Mouse (Mus musculus) brown adipose tissue, adult 24 weeks (tissue): ENCODE results near the gene Gsdma. TPM values are rescaled to one million over a fixed set of nuclear protein-coding genes. Genes with fewer than 3 reads are reported as not detected.
"Not testable (repeated sequence)": the region's sequence is repeated elsewhere in the genome, so short reads cannot be mapped to it uniquely, and the experiment has no call there.

ENCODE experiments used
- H3K27ac ChIP-seq: fragments of 200-500 bp; replicated peaks from 2 replicates; pipeline ENCODE4 v1.5.1; 2012; ENCODE audit warnings: low read depth, mild to moderate bottlenecking, low read length
- H3K4me1 ChIP-seq: fragments of 200-500 bp; 2 replicates; pipeline ENCODE4 v1.6.1; 2012; ENCODE audit warnings: low read length, mixed read lengths; ENCODE audit not compliant: control insufficient read depth, insufficient read depth, insufficient read length
- H3K4me3 ChIP-seq: fragments of 200-500 bp; 2 replicates; pipeline ENCODE4 v1.5.1; 2012; ENCODE audit warnings: low read depth, mild to moderate bottlenecking, low read length, moderate library complexity; ENCODE audit not compliant: insufficient read depth
- polyA plus RNA-seq: library from polyadenylated mRNA; stranded (reverse); fragments of >200 nt; gene quantifications from 2 replicates; pipeline ENCODE4 v1.2.4, GENCODE M21; 2012; ENCODE audit not compliant: missing spikeins, insufficient read depth, insufficient read length

The Gsdma gene
- polyA plus RNA-seq = not detected in 2 replicates

DNA sequence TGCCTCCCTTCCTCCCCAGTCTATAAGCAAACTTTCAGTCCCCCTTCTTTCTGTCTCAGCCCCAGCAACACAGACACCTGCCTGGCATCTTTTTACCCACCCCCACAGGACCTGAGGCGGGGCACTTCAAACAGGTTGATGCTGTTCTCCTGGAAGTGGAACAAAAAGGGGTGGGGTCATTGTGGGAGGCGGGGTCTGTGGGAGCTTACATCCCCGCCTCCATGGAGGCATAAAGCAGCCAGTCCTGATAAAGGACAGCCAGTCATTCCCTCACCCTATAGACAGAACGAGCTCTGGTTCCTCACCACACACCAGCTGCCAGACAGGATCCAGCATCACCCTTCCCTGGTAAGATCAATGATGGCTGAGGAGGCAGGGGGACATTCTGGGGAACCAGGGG is at the start of gene Gsdma:
Gene Gsdma, plus strand, starts transcription at position 261 of the 400 bp plus-strand sequence.
- no peaks in the 10 kb centered on the region for H3K4me1 ChIP-seq
- no peak within 1 kb of the TSS for H3K27ac ChIP-seq
- no peak within 1 kb of the TSS for H3K4me3 ChIP-seq

GRCm38 (mm10) chr11:98620791-98621190 is 43.4 kb upstream of the Gsdma start:
- Histone ChIP-seq H3K4me3 (no peak overlapping the region), H3K27ac (no peak overlapping the region), H3K4me1 (no peaks in the 10 kb centered on the region)

GRCm38 (mm10) chr11:98623981-98624380 is 40.2 kb upstream of the Gsdma start:
- H3K4me1 ChIP-seq, H3K27ac ChIP-seq, H3K4me3 ChIP-seq: not testable (repeated sequence)

- not testable (repeated sequence) for H3K4me1 ChIP-seq, H3K4me3 ChIP-seq, H3K27ac ChIP-seq
Observed at GRCm38 (mm10) chr11:98624381-98624780, 39.8 kb upstream of the Gsdma start.

GRCm38 (mm10) chr11:98625611-98626410 is 38.3 kb upstream of the Gsdma start, which contains the start of the genes Gm12355 and Gsdma3:
Gene Gm12355, minus strand, starts transcription at chr11:98625661.
Gene Gsdma3, plus strand, starts transcription at chr11:98626360.
- H3K27ac ChIP-seq = no peak within 1 kb of the TSS
- H3K4me1 ChIP-seq = no peaks in the 10 kb centered on the region
- H3K4me3 ChIP-seq = no peak within 1 kb of the TSS

DNA sequence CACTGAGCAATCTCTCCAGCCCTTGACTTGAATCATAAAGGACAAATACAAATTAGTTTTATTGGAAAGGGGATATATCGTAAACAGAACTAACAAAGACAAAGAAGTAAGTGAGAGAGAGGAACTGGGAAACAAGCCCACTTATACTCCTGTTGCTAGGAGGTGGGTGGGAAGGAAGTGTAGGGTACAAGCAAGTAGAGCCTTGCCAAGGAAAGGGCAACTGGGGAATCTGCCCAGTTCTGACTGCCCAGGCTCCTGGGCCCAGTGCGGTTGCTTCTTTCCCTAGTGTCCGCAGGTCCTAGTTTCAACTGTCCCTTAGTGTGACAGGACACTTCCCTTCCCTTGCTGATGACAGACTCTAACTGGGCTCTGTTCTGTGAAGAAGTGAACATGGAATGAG is 35.4 kb upstream of the Gsdma start:
- Histone ChIP-seq H3K4me1 (no peaks in the 10 kb centered on the region), H3K27ac (no peak overlapping the region), H3K4me3 (no peak overlapping the region)

DNA sequence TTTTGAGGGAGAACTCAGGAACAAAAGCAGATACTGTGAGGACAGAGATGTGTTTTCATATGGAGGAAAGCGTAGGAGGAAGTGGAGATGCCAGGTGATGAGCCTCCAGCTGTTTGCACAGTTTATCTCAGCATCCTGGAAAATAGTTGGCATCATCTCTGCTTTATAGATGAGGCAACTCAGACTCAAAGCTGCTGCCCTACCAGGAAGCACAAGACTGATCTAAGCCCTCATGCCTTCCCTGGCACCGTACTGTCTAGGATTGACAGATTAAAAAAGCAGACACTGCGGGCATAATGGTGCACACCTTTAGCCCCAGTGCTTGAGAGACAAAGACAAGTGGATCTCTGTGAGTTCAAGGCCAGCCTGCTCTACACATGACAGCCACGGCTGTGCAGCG is 33.5 kb upstream of the Gsdma start:
- Histone ChIP-seq H3K4me3 (no peak overlapping the region), H3K27ac (no peak overlapping the region)

DNA sequence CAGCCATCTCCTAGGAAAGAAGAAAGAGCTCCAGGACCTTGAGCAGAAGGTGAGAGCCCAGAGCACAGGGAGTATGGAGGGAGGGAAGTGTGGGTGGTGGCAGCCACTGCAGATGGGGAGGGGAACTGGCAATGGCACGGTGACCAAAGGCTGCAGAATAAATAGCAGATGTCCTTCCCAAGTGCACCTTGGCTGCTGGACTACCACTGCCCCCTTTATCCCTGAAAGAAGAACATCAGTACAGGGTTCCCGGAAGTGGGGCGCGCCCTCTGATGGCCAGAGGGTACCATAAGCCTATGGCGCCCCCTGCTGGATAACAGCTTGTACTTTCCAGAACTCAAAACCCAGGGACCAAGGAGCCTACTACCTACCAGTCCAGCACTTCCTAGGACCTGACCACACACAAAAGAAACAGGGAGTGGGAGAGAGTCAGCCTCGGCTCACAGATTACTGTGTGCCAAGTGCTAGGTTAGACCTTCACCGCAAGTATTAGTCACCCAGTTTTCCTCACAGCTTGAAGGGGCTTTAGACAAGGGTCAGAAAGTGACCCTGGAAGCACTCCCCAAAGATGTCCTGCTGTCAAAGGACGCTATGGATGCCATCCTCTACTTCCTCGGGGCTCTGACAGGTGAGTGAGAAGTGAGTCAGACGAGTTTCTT is 28.7 kb upstream of the Gsdma start:
- H3K4me3 ChIP-seq, H3K27ac ChIP-seq, H3K4me1 ChIP-seq: not testable (repeated sequence)

More for the DNA sequence above, 33.5 kb upstream of the Gsdma start:
- H3K4me1 ChIP-seq = no peaks in the 10 kb centered on the region

DNA sequence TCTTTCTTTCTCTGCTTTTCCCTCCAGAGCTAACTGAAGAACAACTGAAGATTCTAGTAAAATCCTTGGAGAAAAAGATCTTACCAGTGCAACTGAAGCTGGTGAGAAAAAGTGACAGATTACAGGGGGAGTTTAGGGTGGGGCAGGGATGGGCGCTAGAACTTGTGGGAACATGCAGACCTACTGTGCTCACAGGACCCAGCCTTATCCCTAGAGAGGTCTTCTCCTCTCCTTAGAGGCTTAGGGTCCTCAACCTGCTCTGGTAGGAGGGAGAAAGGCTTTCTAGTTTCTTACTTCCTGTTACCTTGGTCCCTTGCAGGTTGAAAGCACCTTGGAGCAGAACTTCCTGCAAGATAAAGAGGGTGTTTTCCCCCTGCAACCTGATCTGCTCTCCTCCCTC is 26.6 kb upstream of the Gsdma start:
- H3K4me1 ChIP-seq = no peaks in the 10 kb centered on the region
- H3K27ac ChIP-seq = no peak overlapping the region
- no peak overlapping the region for H3K4me3 ChIP-seq

DNA sequence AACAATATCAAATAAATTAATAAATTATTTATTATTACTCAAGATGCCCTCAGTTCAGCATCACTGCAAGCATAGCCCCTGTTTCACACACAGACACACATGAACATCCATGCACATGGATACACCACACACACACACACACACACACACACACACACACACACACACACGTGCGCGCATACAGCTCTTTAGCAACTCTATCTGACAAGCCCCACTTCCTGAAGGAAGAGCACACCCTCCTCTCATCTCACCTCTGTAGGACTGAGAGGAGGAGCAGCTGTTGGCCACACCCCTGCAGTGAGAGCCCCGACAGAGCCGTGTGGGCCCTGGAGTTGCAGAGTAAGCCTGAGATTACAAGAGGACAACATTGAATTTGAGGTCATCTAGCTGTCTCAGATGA is 24.1 kb upstream of the Gsdma start:
- no peak overlapping the region for H3K27ac ChIP-seq
- no peaks in the 10 kb centered on the region for H3K4me1 ChIP-seq
- no peak overlapping the region for H3K4me3 ChIP-seq

- Histone ChIP-seq H3K4me1 (no peaks in the 10 kb centered on the region), H3K4me3 (no peak overlapping the region), H3K27ac (no peak overlapping the region)
Observed at GRCm38 (mm10) chr11:98644757-98645156, 19.4 kb upstream of the Gsdma start.

DNA sequence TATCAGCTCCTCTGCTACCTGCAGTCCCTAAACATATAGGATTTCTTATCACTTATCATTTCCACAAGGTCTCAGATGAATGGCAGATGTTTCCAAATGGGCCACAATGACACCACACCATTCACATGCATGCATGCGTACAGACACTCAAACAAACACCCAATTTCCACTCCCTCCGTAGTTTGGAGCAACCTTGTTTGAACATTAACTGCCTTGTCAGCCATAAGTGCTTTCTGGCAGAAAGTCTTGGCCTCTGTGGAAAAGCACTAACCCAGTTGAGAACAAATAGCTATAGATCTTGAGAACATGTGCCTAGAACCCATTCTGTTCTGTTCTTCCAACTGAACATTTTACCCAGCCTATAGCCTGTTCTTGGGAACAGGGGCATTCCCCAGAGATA is 18.2 kb upstream of the Gsdma start:
- Histone ChIP-seq H3K27ac (no peak overlapping the region), H3K4me1 (no peaks in the 10 kb centered on the region), H3K4me3 (no peak overlapping the region)

GRCm38 (mm10) chr11:98646459-98646858 is 17.7 kb upstream of the Gsdma start, which contains the start of gene Gsdma2:
Gene Gsdma2, plus strand, starts transcription at chr11:98646759.
- Histone ChIP-seq H3K4me3 (no peak within 1 kb of the TSS), H3K4me1 (no peaks in the 10 kb centered on the region), H3K27ac (no peak within 1 kb of the TSS)

DNA sequence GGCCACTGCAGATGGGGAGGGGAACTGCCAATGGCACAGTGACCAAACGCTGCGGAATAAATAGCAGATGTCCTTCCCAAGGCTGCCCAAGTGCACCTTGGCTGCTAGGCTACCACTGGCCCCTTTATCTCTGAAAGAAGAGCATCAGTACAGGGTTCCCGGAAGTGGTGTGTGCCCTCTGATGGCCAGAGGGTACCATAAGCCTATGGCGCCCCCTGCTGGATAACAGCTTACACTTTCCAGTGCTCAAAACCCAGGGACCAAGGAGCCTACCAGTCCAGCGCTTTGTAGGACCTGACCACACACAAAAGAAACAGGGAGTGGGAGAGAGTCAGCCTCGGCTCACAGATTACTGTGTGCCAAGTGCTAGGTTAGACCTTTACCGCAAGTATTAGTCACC is 9.1 kb upstream of the Gsdma start:
- not testable (repeated sequence) for H3K4me3 ChIP-seq, H3K4me1 ChIP-seq, H3K27ac ChIP-seq

DNA sequence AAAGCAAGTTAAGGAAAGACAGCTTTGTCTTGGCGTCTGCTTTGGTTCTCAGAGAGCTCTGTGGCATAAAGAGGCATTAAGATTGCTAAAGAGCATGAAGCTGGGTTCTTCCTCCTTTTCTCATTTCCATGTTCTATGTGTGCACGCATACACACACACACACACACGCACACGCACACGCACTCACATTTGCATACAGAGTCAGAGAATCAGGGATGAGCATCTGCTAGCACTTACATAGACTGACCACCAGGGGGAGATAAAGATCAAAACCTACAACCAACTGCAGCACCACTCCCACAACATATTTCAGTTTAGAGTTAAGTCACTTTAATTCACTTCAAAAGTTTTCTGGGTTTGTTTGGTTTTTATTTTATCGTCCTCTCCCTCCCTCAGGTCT is 3.6 kb upstream of the Gsdma start:
- H3K4me3 ChIP-seq = no peak overlapping the region
- no peaks in the 10 kb centered on the region for H3K4me1 ChIP-seq
- no peak overlapping the region for H3K27ac ChIP-seq

DNA sequence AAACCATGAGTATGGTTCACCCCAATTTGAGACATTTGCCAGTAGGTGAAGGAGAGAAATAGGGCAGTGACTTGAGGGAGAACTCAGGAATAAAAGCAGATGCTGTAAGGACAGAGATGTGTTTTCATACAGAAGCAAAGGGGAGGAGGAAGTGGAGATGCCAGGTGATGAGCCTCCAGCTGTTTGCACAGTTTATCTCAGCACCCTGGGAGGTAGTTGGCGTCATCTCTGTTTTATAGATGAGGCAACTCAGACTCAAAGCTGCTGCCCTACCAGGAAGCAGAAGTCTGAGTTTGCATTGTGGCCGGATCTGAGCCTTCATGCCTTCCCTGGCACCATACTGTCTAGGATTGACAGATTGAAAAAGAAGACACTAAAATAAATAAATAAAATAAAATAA is 4.8 kb downstream of the Gsdma start:
- Histone ChIP-seq H3K27ac (no peak overlapping the region), H3K4me3 (no peak overlapping the region)

More for the DNA sequence above, 4.8 kb downstream of the Gsdma start:
- H3K4me1 ChIP-seq = no peaks in the 10 kb centered on the region
